Mouse (Mus musculus) cortical plate, adult 2 months (tissue): ENCODE results near the gene Bdp1. TPM values are rescaled to one million over a fixed set of nuclear protein-coding genes. Genes with fewer than 3 reads are reported as not detected.

Experiments used
- H3K27ac ChIP-seq: fragments of 200-500 bp; 2 replicates; pipeline ENCODE4 v1.5.1; 2012; ENCODE audit warnings: low read length, control low read depth, inconsistent platforms; ENCODE audit not compliant: insufficient read depth
- H3K4me1 ChIP-seq: fragments of 200-500 bp; 2 replicates; pipeline ENCODE4 v1.6.1; 2011; ENCODE audit warnings: low read length; ENCODE audit not compliant: control insufficient read depth, insufficient read depth
- H3K4me3 ChIP-seq: fragments of 200-500 bp; 2 replicates; pipeline ENCODE4 v1.5.1; 2011; ENCODE audit warnings: mild to moderate bottlenecking, low read length, control low read depth; ENCODE audit not compliant: insufficient read depth
- CTCF ChIP-seq: fragments of 200-500 bp; IDR thresholded peaks from 2 replicates; pipeline ENCODE4 v1.5.1; 2011; ENCODE audit warnings: mild to moderate bottlenecking, control low read depth, low read length; ENCODE audit not compliant: insufficient read depth; ENCODE audit errors: extremely low read depth
- POLR2A ChIP-seq: fragments of 200-500 bp; IDR thresholded peaks from 2 replicates; pipeline ENCODE4 v1.6.1; 2011; ENCODE audit warnings: mild to moderate bottlenecking, low read length, control low read depth; ENCODE audit not compliant: insufficient read depth; ENCODE audit errors: extremely low read depth
- polyA plus RNA-seq: library from polyadenylated mRNA; depleted of rRNA; stranded (reverse); fragments of >200 nt; gene quantifications from 2 replicates; pipeline ENCODE4 v1.2.3, GENCODE M21; 2012; rRNA removed

The Bdp1 gene
- polyA plus RNA-seq, 1 experiment = 16.8 TPM

- Histone ChIP-seq H3K4me3 (no peak overlapping the region), H3K27ac (no peak overlapping the region), H3K4me1 (no peaks in the 10 kb centered on the region)
- TF ChIP-seq CTCF (no peak), POLR2A (no peak)
Observed at GRCm38 (mm10) chr13:100005911-100006496, 97.9 kb downstream of the Bdp1 start.

DNA sequence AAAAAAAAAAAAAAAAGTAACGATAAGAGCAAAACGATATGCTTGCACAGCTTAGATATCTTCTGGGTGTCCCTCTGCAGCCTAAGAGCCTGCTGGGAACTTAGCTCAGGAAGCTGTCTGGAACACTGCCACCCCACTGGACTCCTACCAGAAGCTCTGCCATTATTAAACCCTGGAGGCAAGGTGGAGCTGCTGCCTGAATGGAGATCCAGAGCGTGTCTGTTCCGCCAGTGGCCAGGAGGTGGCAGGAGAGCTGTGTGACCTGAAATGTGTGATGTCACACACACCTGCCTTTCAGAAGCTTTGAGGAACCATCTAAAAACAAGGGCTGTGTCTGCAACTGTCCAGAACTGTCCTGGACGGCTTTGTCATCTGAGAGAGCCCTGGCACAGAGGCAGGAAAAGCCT is 102.1 kb downstream of the Bdp1 start:
- H3K4me3 ChIP-seq = no peak overlapping the region
- H3K27ac ChIP-seq = no peak overlapping the region
- no peaks in the 10 kb centered on the region for H3K4me1 ChIP-seq
- TF ChIP-seq CTCF = peak; percentile 70
- TF ChIP-seq POLR2A = no peak

DNA sequence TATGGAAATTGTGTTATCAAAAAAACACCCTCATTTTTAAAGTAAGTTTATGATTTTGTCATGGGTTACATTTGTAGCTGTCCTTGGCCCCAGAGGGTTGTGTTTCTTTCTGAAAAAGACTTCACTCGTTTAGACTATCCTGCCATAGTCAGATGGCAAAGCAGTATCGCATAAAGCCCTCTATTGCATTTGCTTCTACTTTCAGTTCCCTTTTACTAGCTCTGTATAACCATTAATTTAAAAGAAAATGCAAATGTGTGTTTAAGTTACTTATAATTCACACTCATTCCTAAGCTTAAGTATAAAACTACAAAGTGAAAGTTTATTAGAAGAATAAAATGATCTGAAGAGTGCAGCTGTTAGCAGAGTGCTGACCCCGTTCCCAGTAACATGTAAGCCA is 104.8 kb downstream of the Bdp1 start:
- no peaks in the 10 kb centered on the region for H3K4me1 ChIP-seq
- H3K4me3 ChIP-seq = no peak overlapping the region
- TF ChIP-seq CTCF (no peak), POLR2A (no peak)
- H3K27ac ChIP-seq = no peak overlapping the region

- TF ChIP-seq POLR2A (no peak), CTCF (no peak)
- Histone ChIP-seq H3K4me3 (no peak overlapping the region), H3K27ac (no peak overlapping the region), H3K4me1 (no peaks in the 10 kb centered on the region)
Observed at GRCm38 (mm10) chr13:99998099-99998498, 105.8 kb downstream of the Bdp1 start.

- TF ChIP-seq CTCF = no peak
- no peak for TF ChIP-seq POLR2A
- Histone ChIP-seq H3K27ac (no peak overlapping the region), H3K4me3 (no peak overlapping the region), H3K4me1 (no peaks in the 10 kb centered on the region)
Observed at GRCm38 (mm10) chr13:99989592-99989991, 114.3 kb downstream of the Bdp1 start.

- Histone ChIP-seq H3K4me3 (no peak overlapping the region), H3K4me1 (peaks cover 2% of the 10 kb centered on the region; the same call in 1 of the 2 replicates), H3K27ac (no peak overlapping the region)
- TF ChIP-seq POLR2A (no peak), CTCF (0 out of 2 replicates have a peak, but pooled peaks have one; percentile 9)
Observed at GRCm38 (mm10) chr13:99983320-99983719, 120.5 kb downstream of the Bdp1 start.

GRCm38 (mm10) chr13:99979406-99979805 is 124.5 kb downstream of the Bdp1 start:
- Histone ChIP-seq H3K27ac (no peak overlapping the region), H3K4me1 (peaks cover 2% of the 10 kb centered on the region; the same call in 1 of the 2 replicates)
- TF ChIP-seq POLR2A (no peak), CTCF (no peak)

GRCm38 (mm10) chr13:99970089-99970488 is 133.8 kb downstream of the Bdp1 start:
- Histone ChIP-seq H3K4me3 (no peak overlapping the region), H3K27ac (no peak overlapping the region)

More at GRCm38 (mm10) chr13:99979406-99979805, 124.5 kb downstream of the Bdp1 start:
- H3K4me3 ChIP-seq = no peak overlapping the region

More at GRCm38 (mm10) chr13:99970089-99970488, 133.8 kb downstream of the Bdp1 start:
- no peak for TF ChIP-seq CTCF
- no peak for TF ChIP-seq POLR2A
- peaks cover 5% of the 10 kb centered on the region for H3K4me1 ChIP-seq

Other genes starting within 250 kb of the Bdp1 start
- gene Cartpt, start 203.0 kb downstream of the Bdp1 start, polyA plus RNA-seq = 10.3 and 14.4 TPM in 2 replicates
- gene Mccc2, start 88.4 kb downstream of the Bdp1 start, polyA plus RNA-seq = 17.5 and 17.6 TPM in 2 replicates
- gene Serf1, start 3.9 kb upstream of the Bdp1 start, polyA plus RNA-seq = 35.9 and 36.9 TPM in 2 replicates
- 33.5 and 41.8 TPM in 2 replicates for gene Smn1, start 20.8 kb upstream of the Bdp1 start, polyA plus RNA-seq
- gene Naip2, start 98.0 kb upstream of the Bdp1 start, polyA plus RNA-seq = 0.46 and 0.51 TPM in 2 replicates
- 0.81 and 1.1 TPM in 2 replicates for gene Naip5, start 142.3 kb upstream of the Bdp1 start, polyA plus RNA-seq
- 0.51 and 0.61 TPM in 2 replicates for gene Naip6, start 213.6 kb upstream of the Bdp1 start, polyA plus RNA-seq